Mouse (Mus musculus) hindbrain, embryonic 16.5 days (tissue): ENCODE measurements around the gene Smim26. TPM values are rescaled to one million over a fixed set of nuclear protein-coding genes. Genes with fewer than 3 reads are reported as not detected.

Experiments
- microRNA-seq: library from miRNA; unstranded; fragments of <30 nt; microRNA quantifications from one replicate; pipeline ENCODE4, GENCODE M21; 2017
- polyA plus RNA-seq: library from polyadenylated mRNA; unstranded; fragments of >200 nt; fragmentation: Nextera tagmentation; extraction: Ambion mirVana; gene quantifications from 2 replicates; pipeline ENCODE4 v1.2.1, GENCODE M21; 2015

The Smim26 gene
- polyA plus RNA-seq, 1 experiment from 2014 or later: 63.3 TPM

Small RNA genes within 50 kb of the gene (microRNA-seq; reads per million reads assigned to microRNA genes)
- gene Gm24823: not detected

Other genes starting within 250 kb of the Smim26 start
- gene Kat14, start 225.1 kb upstream of the Smim26 start, polyA plus RNA-seq: 23.2 and 29.5 TPM in 2 replicates
- 1.3 and 2.2 TPM in 2 replicates for gene Pet117, start 225.1 kb upstream of the Smim26 start, polyA plus RNA-seq
- gene Dzank1, start 66.6 kb upstream of the Smim26 start, polyA plus RNA-seq: 18.2 and 20.1 TPM in 2 replicates
- gene Polr3f, start 66.3 kb upstream of the Smim26 start, polyA plus RNA-seq: 21.5 and 23.9 TPM in 2 replicates
- 53.8 and 54.5 TPM in 2 replicates for gene Rbbp9, start 43.2 kb upstream of the Smim26 start, polyA plus RNA-seq
- 67.1 and 70.9 TPM in 2 replicates for gene Sec23b, start 37.8 kb upstream of the Smim26 start, polyA plus RNA-seq
- 137 and 144 TPM in 2 replicates for gene Dtd1, start 5.8 kb downstream of the Smim26 start, polyA plus RNA-seq
- not detected in 2 replicates for gene Scp2d1, start 229.6 kb downstream of the Smim26 start, polyA plus RNA-seq